ENCODE assay signal across 8 mouse cellular contexts in the genomic region with DNA sequence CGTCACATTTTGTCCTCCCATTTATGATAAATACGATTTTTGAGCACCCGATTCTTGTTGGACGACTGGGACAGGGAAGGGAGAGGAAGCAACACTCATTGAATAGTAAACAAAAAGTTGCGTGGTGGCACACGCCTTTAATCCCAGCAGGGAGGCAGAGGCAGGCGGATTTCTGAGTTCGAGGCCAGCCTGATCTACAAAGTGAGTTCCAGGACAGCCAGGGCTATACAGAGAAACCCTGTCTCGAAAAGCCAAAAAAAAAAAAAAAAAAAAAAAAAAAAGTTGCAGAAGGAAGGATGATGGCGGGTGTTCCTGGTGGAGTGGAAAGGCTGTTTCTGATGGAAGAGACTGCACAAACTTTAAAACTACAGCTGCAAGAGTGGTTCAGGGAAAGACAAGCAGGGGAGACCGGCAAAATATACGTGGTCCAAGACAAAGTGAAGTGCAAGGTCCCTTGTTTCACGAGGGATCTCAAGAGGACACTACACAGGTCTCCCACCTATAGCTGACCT. TPM values are rescaled to one million over a fixed set of nuclear protein-coding genes. Genes with fewer than 3 reads are reported as not detected.
A peak's percentile ranks its signal among the peaks of the same experiment; 100 is the strongest.
DNase-seq lines count a peak whose midpoint lies in the region; ATAC-seq lines count a peak whose summit lies in the region.

No protein-coding gene starts in this region.

- H3K4me2 ChIP-seq in forebrain, embryonic 16.5 days (ENCODE audit: low read length) = peak overlapping the region; percentile 46
- peak overlapping the region; percentile 74 for H3K4me2 ChIP-seq in liver, embryonic 16.5 days (ENCODE audit: low read depth, low read length)

- DNase-seq in 3T3-L1 (ENCODE audit: low read depth, low spot score) = peak; percentile 17
- no peak for DNase-seq in left cerebral cortex, postnatal 4 days
- no peak for DNase-seq in Muller cell, postnatal 12 days (ENCODE audit: inconsistent ontology term)

- intact Hi-C loops in left cerebral cortex, postnatal 4 days (cut with DNase I) = loop anchor here (5.0 kb wide), 1 partner anchor 45 kb away; no protein-coding TSS in a partner anchor

- ATAC-seq in erythroblast, adult 5-6 weeks (replicated peaks; ENCODE audit: low FRiP score, poor library complexity, severe bottlenecking) = no peak; the same call in 1 of the 2 replicates
- ATAC-seq in forebrain, embryonic 16.5 days = peak; percentile 5
- ATAC-seq in liver, embryonic 16.5 days (ENCODE audit: low read depth) = no peak
- no peak for ATAC-seq in activated CD4-positive, CD25-positive, alpha-beta regulatory T cell, adult 4 months

- peaks cover 18% of the 10 kb centered on the region for H3K36me3 ChIP-seq in erythroblast, embryonic 14.5 days (ENCODE audit: control insufficient read depth)
- no peaks in the 10 kb centered on the region for H3K36me3 ChIP-seq in forebrain, embryonic 16.5 days (ENCODE audit: control insufficient read depth, insufficient read depth)
- H3K36me3 ChIP-seq in liver, embryonic 16.5 days (ENCODE audit: control insufficient read depth, insufficient read depth) = no peaks in the 10 kb centered on the region; the same call in 1 of the 2 replicates

- peaks cover 69% of the 10 kb centered on the region for H3K4me1 ChIP-seq in erythroblast, embryonic 14.5 days (ENCODE audit: control insufficient read depth)
- H3K4me1 ChIP-seq in forebrain, embryonic 16.5 days (replicated peaks; ENCODE audit: control insufficient read depth, insufficient read depth, low read length) = peaks cover 9% of the 10 kb centered on the region
- H3K4me1 ChIP-seq in liver, embryonic 16.5 days (ENCODE audit: control insufficient read depth, low read depth, low read length) = peaks cover 47% of the 10 kb centered on the region

- H3K4me3 ChIP-seq in erythroblast, embryonic 14.5 days (replicated peaks) = peak overlapping the region; percentile 72
- H3K4me3 ChIP-seq in forebrain, embryonic 16.5 days (replicated peaks; ENCODE audit: low read length) = peak overlapping the region; percentile 31
- peak overlapping the region; percentile 47 for H3K4me3 ChIP-seq in liver, embryonic 16.5 days (ENCODE audit: low read depth, low read length)

- no peak overlapping the region for H3K9ac ChIP-seq in forebrain, embryonic 16.5 days (replicated peaks; ENCODE audit: low read depth, low read length)
- H3K9ac ChIP-seq in liver, embryonic 16.5 days (ENCODE audit: low read depth, low read length) = peak overlapping the region; percentile 64

- H3K27me3 ChIP-seq in erythroblast, embryonic 14.5 days (ENCODE audit: control insufficient read depth) = no peaks in the 10 kb centered on the region
- H3K27me3 ChIP-seq in forebrain, embryonic 16.5 days (replicated peaks; ENCODE audit: control insufficient read depth, insufficient read depth, low read length) = peaks cover 3% of the 10 kb centered on the region; the same call in 1 of the 2 replicates
- H3K27me3 ChIP-seq in liver, embryonic 16.5 days (ENCODE audit: control insufficient read depth, insufficient read depth, low read depth, low read length) = no peaks in the 10 kb centered on the region

- WGBS in forebrain, embryonic 16.5 days = 35% methylated on average over 13 of the region's 13 CpGs
- 19% methylated on average over 12 of the region's 13 CpGs for WGBS in liver, embryonic 16.5 days (ENCODE audit: insufficient replicate concordance)

- H3K27ac ChIP-seq in forebrain, embryonic 16.5 days (ENCODE audit: low read length) = no peak overlapping the region
- peak overlapping the region; percentile 93 for H3K27ac ChIP-seq in liver, embryonic 16.5 days (ENCODE audit: low read length)

- H3K9me3 ChIP-seq in erythroblast, embryonic 14.5 days (ENCODE audit: control insufficient read depth, low read length) = no peaks in the 10 kb centered on the region
- H3K9me3 ChIP-seq in forebrain, embryonic 16.5 days (ENCODE audit: control insufficient read depth, low read length) = no peaks in the 10 kb centered on the region
- no peaks in the 10 kb centered on the region for H3K9me3 ChIP-seq in liver, embryonic 16.5 days (replicated peaks; ENCODE audit: control insufficient read depth, low read length)

RNA-seq across cellular contexts. Expression of a gene that starts 0.6 kb away (rescaled TPM):
- polyA plus RNA-seq in erythroblast, embryonic 14.5 days (2012) = 2.9 and 4.8 TPM in 2 replicates
- total RNA-seq in erythroblast, adult 5-6 weeks (2015; ENCODE audit: low replicate concordance) = 6.1 and 8.6 TPM in 2 replicates
- total RNA-seq in erythroblast, adult 5-6 weeks (2017; ENCODE audit: low replicate concordance) = 6.8 and 17.3 TPM in 2 replicates
- 103 and 106 TPM in 2 replicates for polyA plus RNA-seq in forebrain, embryonic 16.5 days (2015; fragmentation: Nextera tagmentation; extraction: Ambion mirVana)
- 36.9 and 38.8 TPM in 2 replicates for polyA plus RNA-seq in liver, embryonic 16.5 days (2015; fragmentation: Nextera tagmentation; extraction: Ambion mirVana)
- polyA plus RNA-seq in activated CD4-positive, CD25-positive, alpha-beta regulatory T cell, adult 4 months (2017; shearing (Covaris generic)) = 10 to 100 TPM; 86.7 to 92.1 TPM
- 10 to 100 TPM; 63.3 to 65.4 TPM for total RNA-seq in left cerebral cortex, postnatal 4 days (2021)

RNA-seq across cellular contexts. Expression of a gene that starts 11.0 kb away (rescaled TPM):
- 0.95 and 3.0 TPM in 2 replicates for polyA plus RNA-seq in erythroblast, embryonic 14.5 days (2012)
- total RNA-seq in erythroblast, adult 5-6 weeks (2015; ENCODE audit: low replicate concordance) = not detected in 2 replicates
- total RNA-seq in erythroblast, adult 5-6 weeks (2017; ENCODE audit: low replicate concordance) = 0.94 and 1.3 TPM in 2 replicates
- 0.19 and 0.27 TPM in 2 replicates for polyA plus RNA-seq in forebrain, embryonic 16.5 days (2015; fragmentation: Nextera tagmentation; extraction: Ambion mirVana)
- 4.8 and 7.1 TPM in 2 replicates for polyA plus RNA-seq in liver, embryonic 16.5 days (2015; fragmentation: Nextera tagmentation; extraction: Ambion mirVana)
- under 1 TPM in 1 of 2 experiments, not detected in 1; 0.15 TPM for polyA plus RNA-seq in activated CD4-positive, CD25-positive, alpha-beta regulatory T cell, adult 4 months (2017; shearing (Covaris generic))
- total RNA-seq in left cerebral cortex, postnatal 4 days (2021) = not detected

RNA-seq across cellular contexts. Expression of a gene that starts 26.8 kb away (rescaled TPM):
- 42.1 and 83.7 TPM in 2 replicates for polyA plus RNA-seq in erythroblast, embryonic 14.5 days (2012)
- total RNA-seq in erythroblast, adult 5-6 weeks (2015; ENCODE audit: low replicate concordance) = 231 and 288 TPM in 2 replicates
- total RNA-seq in erythroblast, adult 5-6 weeks (2017; ENCODE audit: low replicate concordance) = 381 and 405 TPM in 2 replicates
- polyA plus RNA-seq in forebrain, embryonic 16.5 days (2015; fragmentation: Nextera tagmentation; extraction: Ambion mirVana) = 21.7 and 22.8 TPM in 2 replicates
- 688 and 719 TPM in 2 replicates for polyA plus RNA-seq in liver, embryonic 16.5 days (2015; fragmentation: Nextera tagmentation; extraction: Ambion mirVana)
- polyA plus RNA-seq in activated CD4-positive, CD25-positive, alpha-beta regulatory T cell, adult 4 months (2017; shearing (Covaris generic)) = 10 to 100 TPM; 25.6 to 33.4 TPM
- total RNA-seq in left cerebral cortex, postnatal 4 days (2021) = 10 to 100 TPM; 11.7 to 15.1 TPM
